ENCODE assay signal across 13 mouse cellular contexts in the genomic region with DNA sequence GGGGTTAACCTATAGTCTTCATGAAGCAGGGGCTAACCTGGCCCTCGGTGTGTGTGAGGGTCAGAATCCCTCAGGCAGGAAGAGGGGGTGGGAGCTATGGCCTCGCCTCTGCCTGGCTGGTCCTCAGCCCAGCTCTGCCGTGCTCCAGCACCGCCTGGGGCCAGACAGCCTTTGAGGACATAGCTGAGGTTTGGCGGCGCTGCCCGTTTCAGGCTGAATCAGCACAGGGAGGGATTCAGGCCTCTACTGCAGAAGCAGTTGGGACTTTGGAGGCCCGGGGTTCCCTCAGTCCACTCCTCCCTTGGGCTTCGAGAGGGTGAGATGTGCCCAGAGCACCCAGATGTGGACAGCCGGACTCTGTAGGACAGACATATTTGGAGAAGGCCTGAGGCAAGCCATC. TPM values are rescaled to one million over a fixed set of nuclear protein-coding genes. Genes with fewer than 3 reads are reported as not detected.
"Had no signal": no experiment of that assay in that cellular context is flagged by ENCODE, and none has a peak within 500 bp of the region (broad histone marks: within the 10 kb centered on the region; RNA-seq: fewer than 3 reads in every experiment).

No protein-coding gene starts in this region.

- DNase-seq: kidney, postnatal 14 days; left cerebral cortex, postnatal 4 days; liver; lung, adult 18-20 months; right cerebral cortex, adult 18-20 months; right cerebral cortex, postnatal 25 days; thymus, postnatal 36 days had no signal

- H3K27ac ChIP-seq: kidney, embryonic 15.5 days; liver, embryonic 14.5 days; midbrain, embryonic 12.5 days had no signal

- H3K9ac ChIP-seq: kidney, embryonic 15.5 days; liver, embryonic 14.5 days; midbrain, embryonic 12.5 days had no signal

- H3K4me3 ChIP-seq: kidney, embryonic 15.5 days; midbrain, embryonic 12.5 days had no signal

- H3K36me3 ChIP-seq: kidney, embryonic 15.5 days had no signal

- H3K9me3 ChIP-seq: kidney, embryonic 15.5 days; midbrain, embryonic 12.5 days had no signal

- ATAC-seq: midbrain, embryonic 16.5 days had no signal

- H3K4me2 ChIP-seq: kidney, embryonic 15.5 days; midbrain, embryonic 12.5 days had no signal

RNA-seq across cellular contexts. Expression of a gene that starts 11.4 kb away (rescaled TPM):
- total RNA-seq: megakaryocyte-erythroid progenitor cell, adult 5-6 weeks had no signal

RNA-seq across cellular contexts. Expression of a gene that starts 25.9 kb away (rescaled TPM):
- total RNA-seq: left cerebral cortex, adult 18-20 months; left cerebral cortex, postnatal 4 days; megakaryocyte-erythroid progenitor cell, adult 5-6 weeks had no signal

RNA-seq across cellular contexts. Expression of a gene that starts 26.4 kb away (rescaled TPM):
- total RNA-seq: megakaryocyte-erythroid progenitor cell, adult 5-6 weeks had no signal
